Mouse (Mus musculus) midbrain, embryonic 16.5 days (tissue): ENCODE results near the gene Dennd4a. TPM values are rescaled to one million over a fixed set of nuclear protein-coding genes. Genes with fewer than 3 reads are reported as not detected.
A peak's percentile ranks its signal among the peaks of the same experiment; 100 is the strongest.

Experiments used
- ATAC-seq: fragments of 200-750 bp; cut with Nextera tagmentation; 2 replicates; pipeline ENCODE4 v1.8.0; 2017; ENCODE audit warnings: moderate TSS enrichment
- H3K27ac ChIP-seq: fragments of 300-500 bp; sonication (generic); 2 replicates; pipeline ENCODE4 v1.5.1; 2014; ENCODE audit warnings: mild to moderate bottlenecking, low read length, mixed read lengths
- H3K27me3 ChIP-seq: fragments of 300-500 bp; sonication (generic); 2 replicates; pipeline ENCODE4 v1.6.1; 2014; ENCODE audit warnings: low read depth, low read length, mixed read lengths; ENCODE audit not compliant: control insufficient read depth, insufficient read depth
- H3K36me3 ChIP-seq: fragments of 300-500 bp; sonication (generic); 2 replicates; pipeline ENCODE4 v1.6.1; 2014; ENCODE audit warnings: mild to moderate bottlenecking, low read length, moderate library complexity, mixed read lengths; ENCODE audit not compliant: control insufficient read depth, insufficient read depth
- H3K4me1 ChIP-seq: fragments of 300-500 bp; sonication (generic); 2 replicates; pipeline ENCODE4 v1.6.1; 2014; ENCODE audit warnings: mild to moderate bottlenecking, low read length, mixed read lengths; ENCODE audit not compliant: control insufficient read depth, insufficient read depth
- H3K4me2 ChIP-seq: fragments of 300-500 bp; sonication (generic); 2 replicates; pipeline ENCODE4 v1.6.1; 2014; ENCODE audit warnings: mild to moderate bottlenecking, low read length, mixed read lengths
- H3K4me3 ChIP-seq: fragments of 300-500 bp; sonication (generic); 2 replicates; pipeline ENCODE4 v1.5.1; 2014; ENCODE audit warnings: low read depth, mild to moderate bottlenecking, low read length, moderate library complexity, mixed read lengths
- H3K9ac ChIP-seq: fragments of 300-500 bp; sonication (generic); 2 replicates; pipeline ENCODE4 v1.6.1; 2014; ENCODE audit warnings: low read depth, low read length, mixed read lengths
- H3K9me3 ChIP-seq: fragments of 300-500 bp; sonication (generic); replicated peaks from 2 replicates; pipeline ENCODE4 v1.6.1; 2014; ENCODE audit warnings: mild to moderate bottlenecking, low read length, mixed read lengths; ENCODE audit not compliant: control insufficient read depth, poor library complexity, severe bottlenecking
- WGBS: fragments of 180-500 bp; shearing (Covaris S2); extraction: QIAGEN DNeasy Blood & Tissue Kit; methylation state at CpG from one replicate; pipeline ENCODE4 v1.1.7; 2014; 5-methylcytosine and 5-hydroxymethylcytosine counted together
- polyA plus RNA-seq: library from polyadenylated mRNA; unstranded; fragments of >200 nt; fragmentation: Nextera tagmentation; extraction: Ambion mirVana; gene quantifications from 2 replicates; pipeline ENCODE4 v1.2.1, GENCODE M21; 2015

The Dennd4a gene
- polyA plus RNA-seq, 1 experiment from 2014 or later, result 9.6 TPM

DNA sequence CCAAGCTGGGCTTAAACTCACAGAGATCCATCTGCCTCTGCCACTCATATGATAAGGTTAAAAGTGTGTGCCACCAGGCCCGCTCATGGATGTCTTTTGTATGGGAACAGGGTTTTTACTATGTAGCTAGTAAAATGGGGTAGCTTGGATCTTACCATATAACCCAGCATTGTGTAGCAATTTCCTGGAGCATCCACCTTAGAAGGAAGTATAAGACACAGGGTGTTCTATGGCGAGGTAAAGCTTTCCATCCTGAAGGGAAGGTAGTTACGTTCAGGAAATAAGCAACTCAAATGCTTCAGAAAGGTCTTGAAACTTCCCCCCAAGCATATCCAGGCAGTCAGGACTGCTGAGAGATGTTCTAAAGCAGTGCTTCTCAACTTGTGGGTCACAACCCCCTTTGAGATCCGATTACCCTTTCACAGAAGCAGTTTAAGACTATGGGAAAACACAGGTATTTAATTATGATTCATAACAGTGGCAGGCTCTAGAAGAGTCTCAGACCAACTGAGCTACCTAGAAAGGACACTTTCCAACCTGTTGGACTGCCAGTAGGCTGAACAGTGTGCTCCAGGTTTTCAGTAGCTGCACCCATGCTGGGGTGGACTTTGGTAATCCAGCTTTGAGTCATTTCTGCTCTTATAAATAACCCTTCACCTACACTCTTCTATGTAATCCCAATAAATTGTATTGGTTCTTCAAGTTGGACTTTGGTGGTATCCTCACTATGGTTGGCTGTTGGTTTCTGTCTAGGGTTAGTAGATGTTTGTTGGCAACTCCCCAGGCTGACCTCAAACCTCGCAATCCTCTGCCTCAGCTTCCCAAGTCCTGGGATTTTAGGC lies 7.5 kb upstream of the Dennd4a start:
- Histone ChIP-seq H3K4me3 (no peak overlapping the region), H3K36me3 (no peaks in the 10 kb centered on the region), H3K9me3 (no peaks in the 10 kb centered on the region), H3K4me2 (no peak overlapping the region), H3K27ac (no peak overlapping the region), H3K27me3 (no peaks in the 10 kb centered on the region), H3K9ac (no peak overlapping the region), H3K4me1 (no peaks in the 10 kb centered on the region)
- WGBS, result 86% methylated on average over 5 of the region's 5 CpGs
- ATAC-seq, result no peak

DNA sequence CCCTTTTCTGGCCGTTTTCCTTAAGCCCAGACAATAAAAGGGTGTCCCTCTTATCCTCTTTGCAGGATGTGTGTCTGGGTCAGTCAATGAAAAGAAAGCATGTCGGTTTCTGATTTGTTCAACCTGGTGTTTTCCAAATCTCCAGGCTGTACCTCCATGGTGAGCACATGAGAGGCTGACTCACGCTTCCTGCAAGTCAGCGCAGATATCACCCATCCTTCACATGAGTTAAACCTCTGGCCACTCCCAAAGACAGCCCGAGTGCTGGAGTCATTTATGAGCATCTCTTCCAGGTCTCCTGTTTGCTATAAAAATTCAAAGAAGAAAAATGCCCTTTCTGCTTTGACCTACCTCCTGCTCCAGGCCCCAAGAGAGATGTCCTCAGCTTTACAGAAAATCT lies 5.3 kb upstream of the Dennd4a start:
- no peaks in the 10 kb centered on the region for H3K9me3 ChIP-seq
- H3K27ac ChIP-seq, result no peak overlapping the region
- no peak overlapping the region for H3K9ac ChIP-seq
- H3K4me2 ChIP-seq, result no peak overlapping the region
- no peaks in the 10 kb centered on the region for H3K36me3 ChIP-seq
- H3K4me1 ChIP-seq, result peaks cover 6% of the 10 kb centered on the region
- WGBS, result 77% methylated on average over 5 of the region's 5 CpGs
- no peaks in the 10 kb centered on the region for H3K27me3 ChIP-seq
- H3K4me3 ChIP-seq, result no peak overlapping the region
- ATAC-seq, result no peak

DNA sequence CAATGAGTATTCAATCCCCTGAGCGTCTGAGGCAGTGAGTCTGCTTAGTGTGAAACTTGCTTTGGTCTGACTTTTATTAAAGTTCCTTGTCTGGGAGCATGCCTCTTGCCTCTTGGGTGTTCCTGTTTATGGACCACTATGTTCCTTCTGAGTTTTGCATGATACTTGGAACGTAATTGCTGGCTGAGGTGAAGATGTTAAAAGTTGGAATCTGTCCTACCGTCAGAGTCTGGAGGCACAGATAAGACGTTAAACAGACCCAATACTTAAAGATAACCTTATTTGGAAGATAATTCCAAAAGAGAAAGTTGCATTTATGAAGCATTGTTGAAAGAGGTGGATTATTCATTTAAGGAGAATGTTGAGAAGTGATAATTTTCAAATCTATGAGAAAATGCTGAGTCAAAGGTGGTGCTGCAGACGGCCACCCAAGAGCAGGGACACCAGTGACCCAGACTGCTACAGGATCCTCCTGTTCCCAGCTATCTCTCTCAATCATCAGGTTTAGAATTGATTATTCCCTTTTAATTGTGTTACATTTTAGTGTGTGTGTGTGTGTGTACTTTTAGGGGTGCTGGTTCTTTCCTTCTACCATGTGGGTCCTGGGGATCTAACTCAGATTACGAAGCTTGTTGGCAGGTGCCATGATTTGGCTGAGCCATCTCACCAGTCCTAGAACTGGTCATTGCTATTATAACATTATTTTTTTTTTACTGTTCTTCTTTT lies 4.6 kb upstream of the Dennd4a start:
- 85% methylated on average over 6 of the region's 6 CpGs for WGBS
- no peak overlapping the region for H3K4me2 ChIP-seq
- no peaks in the 10 kb centered on the region for H3K9me3 ChIP-seq
- H3K9ac ChIP-seq, result no peak overlapping the region
- no peaks in the 10 kb centered on the region for H3K27me3 ChIP-seq
- peaks cover 6% of the 10 kb centered on the region for H3K4me1 ChIP-seq
- H3K36me3 ChIP-seq, result no peaks in the 10 kb centered on the region
- ATAC-seq, result no peak
- H3K27ac ChIP-seq, result no peak overlapping the region
- H3K4me3 ChIP-seq, result no peak overlapping the region

DNA sequence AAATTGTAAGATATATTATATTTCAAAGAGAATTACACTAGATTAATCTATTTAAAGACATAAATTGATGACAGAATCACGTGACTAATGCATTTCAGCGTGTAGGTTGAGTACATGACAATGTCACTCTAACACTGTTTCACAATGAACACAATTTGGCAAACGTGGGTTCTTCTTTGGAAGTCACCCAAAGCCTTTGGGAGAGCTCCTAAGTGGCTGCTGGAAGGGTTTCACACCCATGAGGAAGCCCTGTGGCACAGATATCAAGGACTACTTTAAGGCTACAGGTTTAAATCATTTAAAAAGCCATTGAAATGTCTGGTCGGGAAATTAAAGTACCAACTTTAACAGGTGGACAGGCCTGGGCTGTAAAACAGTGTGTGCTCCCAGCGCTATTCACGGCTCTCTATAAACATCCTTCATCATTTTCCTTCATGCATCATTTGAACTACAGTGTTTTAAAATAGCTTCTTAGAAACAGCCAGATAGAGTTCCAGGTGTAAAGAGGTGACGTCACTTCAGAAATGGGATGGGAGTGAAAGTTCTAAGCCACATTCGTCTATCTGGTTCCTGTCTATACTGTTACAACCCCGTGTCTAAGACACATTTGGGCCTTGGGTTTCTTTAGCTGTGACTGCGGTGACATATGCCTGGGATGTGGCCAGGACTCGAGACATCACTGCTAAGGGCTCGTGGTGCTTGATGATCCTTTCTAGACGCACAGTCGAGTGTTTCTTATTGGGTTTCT lies 3.9 kb upstream of the Dennd4a start:
- H3K4me2 ChIP-seq, result no peak overlapping the region
- H3K4me3 ChIP-seq, result no peak overlapping the region
- H3K4me1 ChIP-seq, result peaks cover 7% of the 10 kb centered on the region
- no peaks in the 10 kb centered on the region for H3K27me3 ChIP-seq
- H3K27ac ChIP-seq, result no peak overlapping the region
- ATAC-seq, result no peak
- no peaks in the 10 kb centered on the region for H3K36me3 ChIP-seq
- no peak overlapping the region for H3K9ac ChIP-seq
- H3K9me3 ChIP-seq, result no peaks in the 10 kb centered on the region
- 86% methylated on average over 14 of the region's 14 CpGs for WGBS

DNA sequence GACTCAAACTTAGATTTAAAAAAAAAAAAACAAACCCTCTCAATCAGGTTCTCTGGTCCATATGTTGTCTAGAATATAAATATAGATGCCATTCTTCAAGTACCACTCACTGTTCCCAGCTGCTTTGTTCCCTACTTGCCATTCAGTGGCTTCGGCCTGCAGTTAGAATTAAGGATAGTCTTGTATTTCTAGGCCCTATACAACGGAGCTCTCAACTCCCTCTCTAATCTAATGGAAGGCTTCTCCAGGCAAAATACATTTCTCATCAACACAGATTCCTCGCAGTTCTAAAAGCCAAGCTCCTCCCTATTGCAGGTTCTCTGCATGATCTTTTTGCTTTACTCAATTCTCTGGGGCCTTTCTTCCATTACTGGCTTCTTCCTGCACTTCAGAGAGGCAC lies 1.3 kb upstream of the Dennd4a start:
- Histone ChIP-seq H3K27me3 (no peaks in the 10 kb centered on the region), H3K27ac (no peak overlapping the region), H3K4me3 (no peak overlapping the region), H3K36me3 (no peaks in the 10 kb centered on the region), H3K4me1 (peaks cover 16% of the 10 kb centered on the region), H3K9me3 (no peaks in the 10 kb centered on the region), H3K4me2 (no peak overlapping the region), H3K9ac (no peak overlapping the region)
- ATAC-seq, result no peak
- WGBS, result 68% methylated on average over 3 of the region's 3 CpGs

DNA sequence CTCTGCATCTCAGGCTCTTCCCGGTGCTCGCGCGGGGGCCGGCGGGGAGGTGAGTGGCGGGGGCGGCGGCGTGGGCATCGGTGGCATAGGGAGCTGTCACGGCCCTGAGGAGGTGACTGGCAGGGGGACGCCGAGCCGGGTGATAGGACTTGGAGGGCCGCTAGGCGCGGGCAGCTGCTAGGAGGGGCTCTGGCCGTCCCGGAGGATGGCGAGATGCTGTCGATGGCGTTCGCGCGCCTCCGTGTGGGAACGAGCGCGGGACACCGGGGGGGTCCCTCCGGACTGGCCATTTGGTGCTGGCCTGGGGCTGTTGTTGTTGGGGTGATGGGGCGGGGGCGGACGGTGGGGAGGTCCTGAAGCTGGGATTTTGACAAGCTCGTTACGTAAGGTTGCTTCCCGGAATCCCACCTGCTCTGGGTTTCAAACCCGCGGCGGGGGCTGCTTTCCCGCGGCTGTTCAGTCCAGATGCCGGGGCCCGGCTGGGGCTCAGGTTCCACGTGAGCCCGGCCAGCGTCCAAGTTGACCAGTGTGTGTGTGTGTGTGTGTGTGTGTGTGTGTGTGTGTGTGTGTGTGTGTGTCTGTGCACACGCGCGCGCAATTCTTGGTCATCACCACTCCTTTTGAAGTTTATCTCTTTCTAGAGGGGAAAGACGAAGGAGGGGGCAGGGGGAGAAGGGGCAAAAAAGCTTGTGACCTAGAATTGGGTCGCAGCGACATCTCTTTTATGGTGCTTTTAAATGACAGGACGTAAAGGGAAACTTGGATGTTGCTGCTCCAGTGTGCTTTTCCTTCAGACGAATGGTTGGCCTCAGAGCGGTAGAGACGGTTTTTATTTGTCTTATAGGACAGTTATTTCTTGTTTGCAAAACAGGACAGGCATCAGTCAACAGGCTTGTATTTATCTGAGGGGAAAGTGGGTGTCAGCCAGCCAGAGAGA lies 666 bp downstream of the Dennd4a start:
- Histone ChIP-seq H3K27ac (peak overlapping the region; percentile 97), H3K9ac (peak overlapping the region; percentile 72), H3K36me3 (no peaks in the 10 kb centered on the region), H3K4me1 (peaks cover 16% of the 10 kb centered on the region), H3K4me3 (peak overlapping the region; percentile 83), H3K4me2 (peak overlapping the region; percentile 72), H3K27me3 (no peaks in the 10 kb centered on the region), H3K9me3 (no peaks in the 10 kb centered on the region)
- ATAC-seq, result peak; percentile 87
- under 1% methylated on average over 59 of the region's 59 CpGs for WGBS

DNA sequence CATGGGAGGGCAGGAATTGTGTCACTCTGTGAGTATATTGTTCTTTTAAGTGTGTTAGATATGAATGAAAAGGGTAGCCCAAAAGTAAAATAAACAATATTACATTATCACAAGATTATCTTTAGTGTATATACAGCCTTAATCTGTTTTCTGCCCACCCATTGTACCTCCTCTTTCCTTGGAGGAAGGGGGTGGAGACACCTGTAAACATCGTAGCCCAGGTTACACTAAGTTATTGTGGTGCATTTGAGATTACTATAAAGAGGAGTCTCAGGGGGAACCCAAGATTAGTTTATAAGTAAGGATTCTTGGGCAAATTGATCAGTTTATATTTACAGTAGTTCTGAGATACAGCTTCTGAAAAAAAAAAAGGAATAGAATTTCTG lies 1.3 kb downstream of the Dennd4a start:
- peaks cover 16% of the 10 kb centered on the region for H3K4me1 ChIP-seq
- H3K27ac ChIP-seq, result peak overlapping the region; percentile 97; the same call in 1 of the 2 replicates
- peak overlapping the region; percentile 72; the same call in 1 of the 2 replicates for H3K9ac ChIP-seq
- WGBS, result 23% methylated on average over 1 of the region's 1 CpGs
- peak overlapping the region; percentile 83 for H3K4me3 ChIP-seq
- ATAC-seq, result no peak
- no peaks in the 10 kb centered on the region for H3K9me3 ChIP-seq
- no peaks in the 10 kb centered on the region for H3K36me3 ChIP-seq
- H3K4me2 ChIP-seq, result peak overlapping the region; percentile 72
- H3K27me3 ChIP-seq, result no peaks in the 10 kb centered on the region

DNA sequence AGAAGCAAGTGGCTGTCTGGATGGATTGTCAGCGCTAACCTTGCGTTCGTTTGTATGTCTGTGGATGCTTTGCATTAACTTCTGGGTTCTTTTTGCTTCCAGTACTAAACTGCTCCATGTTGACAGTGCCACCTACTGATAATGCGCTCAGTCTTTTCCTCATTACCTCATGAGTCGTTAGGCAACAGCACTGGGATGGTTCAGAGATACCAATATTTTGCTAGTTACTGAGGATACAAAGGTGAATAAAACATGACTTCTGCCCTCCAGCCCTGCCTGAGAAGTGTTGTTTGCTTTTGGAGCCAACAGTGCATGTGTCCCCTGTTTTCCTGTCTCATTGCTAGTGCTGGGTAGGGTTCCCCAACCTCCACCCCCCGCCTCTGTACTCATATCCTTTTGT lies 3.1 kb downstream of the Dennd4a start:
- Histone ChIP-seq H3K4me1 (peaks cover 16% of the 10 kb centered on the region), H3K9me3 (no peaks in the 10 kb centered on the region), H3K9ac (no peak overlapping the region), H3K27me3 (no peaks in the 10 kb centered on the region), H3K4me2 (no peak overlapping the region), H3K36me3 (no peaks in the 10 kb centered on the region), H3K27ac (no peak overlapping the region), H3K4me3 (no peak overlapping the region)
- no peak for ATAC-seq
- 85% methylated on average over 6 of the region's 6 CpGs for WGBS
